Mouse (Mus musculus) liver, embryonic 14.5 days (tissue): ENCODE measurements at regions not wholly inside any gene's neighbourhood (a gene's known extent, or its start where the extent isn't known, plus 50 kb on each side); places are given as distances from the start of the nearest gene placed in this dataset.

Source experiments
- CTCF ChIP-seq: IDR thresholded peaks from 2 replicates; pipeline ENCODE4 v1.5.1; 2016; ENCODE audit warnings: antibody characterized with exemption, low read depth, control low read depth
- EP300 ChIP-seq: IDR thresholded peaks from 2 replicates; pipeline ENCODE4 v1.6.1; 2016; ENCODE audit warnings: antibody characterized with exemption, low read depth

GRCm38 (mm10) chr9:46899283-46899682, 99.3 kb upstream of the Gm4791 start:
- TF ChIP-seq CTCF (no peak), EP300 (no peak)
